ENCODE assay signal across 8 mouse cellular contexts in the genomic region with DNA sequence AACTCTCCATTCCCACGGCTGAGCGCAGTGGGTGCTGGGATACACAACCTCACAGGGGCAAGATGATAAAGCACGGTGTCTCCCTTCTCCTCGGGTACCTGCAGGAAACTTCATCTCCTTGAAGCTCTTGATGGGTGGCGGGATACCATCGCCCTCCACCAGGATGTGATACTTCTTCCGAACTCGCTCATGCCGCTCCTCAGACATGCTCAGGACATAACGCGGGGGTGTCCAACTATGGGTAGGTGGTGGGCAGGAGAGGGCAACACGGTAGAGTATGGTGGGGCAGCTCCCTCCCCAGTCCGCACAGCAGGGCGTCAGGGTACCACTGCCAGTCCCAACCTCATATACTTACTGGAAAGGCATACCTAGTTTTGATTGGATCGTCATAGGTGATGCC. TPM values are rescaled to one million over a fixed set of nuclear protein-coding genes. Genes with fewer than 3 reads are reported as not detected.
DNase-seq lines count a peak whose midpoint lies in the region; ATAC-seq and TF ChIP-seq lines count a peak whose summit lies in the region.

No protein-coding gene starts in this region.

- DNase-seq in gastrocnemius, adult 2 months = no peak
- DNase-seq in gastrocnemius, postnatal 25 days = no peak
- no peak for DNase-seq in forebrain, embryonic 14.5 days (ENCODE audit: low spot score)
- no peak for DNase-seq in retina, embryonic 14.5 days (ENCODE audit: low spot score)
- no peak for DNase-seq in frontal cortex, postnatal 10 days (ENCODE audit: low spot score in 2 of 2)

- TF ChIP-seq CTCF in gastrocnemius, adult 2 months (IDR thresholded peaks at IDR 0.05) = no peak
- TF ChIP-seq CTCF in C2C12 (IDR thresholded peaks at IDR 0.05; ENCODE audit: control insufficient read depth, insufficient read depth, insufficient read length) = no peak

- H3K36me3 ChIP-seq in C2C12 (ENCODE audit: control insufficient read depth, insufficient read depth) = peaks cover 68% of the 10 kb centered on the region
- H3K36me3 ChIP-seq in forebrain, embryonic 14.5 days (ENCODE audit: control insufficient read depth, insufficient read depth, low read length) = peaks cover 78% of the 10 kb centered on the region
- peaks cover 65% of the 10 kb centered on the region for H3K36me3 ChIP-seq in liver, embryonic 15.5 days (replicated peaks)

- intact Hi-C loops in gastrocnemius, adult 2 months (cut with DNase I) = loop anchor here (5.0 kb wide), 1 partner anchor 37 kb away; a partner anchor contains a TSS

- H3ac ChIP-seq in C2C12 (ENCODE audit: control insufficient read depth, insufficient read length, low read depth) = peak overlapping the region; percentile 93

- H3K9me3 ChIP-seq in forebrain, embryonic 14.5 days (replicated peaks; ENCODE audit: control insufficient read depth, low read length) = no peaks in the 10 kb centered on the region
- no peaks in the 10 kb centered on the region for H3K9me3 ChIP-seq in liver, embryonic 15.5 days (replicated peaks)

- peak overlapping the region; percentile 87 for H3K4me2 ChIP-seq in forebrain, embryonic 14.5 days (ENCODE audit: low read length)
- H3K4me2 ChIP-seq in liver, embryonic 15.5 days = peak overlapping the region; percentile 94

- H3K79me3 ChIP-seq in C2C12 (ENCODE audit: low read depth) = peaks cover 11% of the 10 kb centered on the region

- peaks cover 7% of the 10 kb centered on the region; the same call in 1 of the 2 replicates for H3K4me1 ChIP-seq in forebrain, embryonic 14.5 days (ENCODE audit: control insufficient read depth, insufficient read depth, low read length)
- peaks cover 32% of the 10 kb centered on the region for H3K4me1 ChIP-seq in liver, embryonic 15.5 days (replicated peaks)

- no peaks in the 10 kb centered on the region for H3K27me3 ChIP-seq in C2C12 (ENCODE audit: control insufficient read depth, insufficient read depth, insufficient read length)
- no peaks in the 10 kb centered on the region for H3K27me3 ChIP-seq in forebrain, embryonic 14.5 days (replicated peaks; ENCODE audit: control insufficient read depth, insufficient read depth, low read length)
- no peaks in the 10 kb centered on the region for H3K27me3 ChIP-seq in liver, embryonic 15.5 days

- no peak for ATAC-seq in forebrain, embryonic 14.5 days
- ATAC-seq in liver, embryonic 15.5 days (ENCODE audit: insufficient read depth) = no peak
- ATAC-seq in monocyte, adult 5-6 weeks (replicated peaks; ENCODE audit: insufficient number of reproducible peaks, low FRiP score, low TSS enrichment, poor library complexity, severe bottlenecking) = no peak

- H3K4me3 ChIP-seq in gastrocnemius, adult 2 months = peak overlapping the region; percentile 95
- peak overlapping the region; percentile 80 for H3K4me3 ChIP-seq in C2C12 (ENCODE audit: insufficient read depth, poor library complexity, severe bottlenecking)
- H3K4me3 ChIP-seq in forebrain, embryonic 14.5 days (ENCODE audit: low read depth, low read length) = peak overlapping the region; percentile 77
- H3K4me3 ChIP-seq in liver, embryonic 15.5 days (replicated peaks) = peak overlapping the region; percentile 93

- 95% methylated on average over 15 of the region's 15 CpGs for WGBS in forebrain, embryonic 14.5 days
- WGBS in liver, embryonic 15.5 days (ENCODE audit: insufficient replicate concordance) = 86% methylated on average over 15 of the region's 15 CpGs

- no peak overlapping the region for H3K27ac ChIP-seq in gastrocnemius, adult 2 months
- H3K27ac ChIP-seq in forebrain, embryonic 14.5 days (ENCODE audit: low read depth, low read length) = no peak overlapping the region
- no peak overlapping the region for H3K27ac ChIP-seq in liver, embryonic 15.5 days (replicated peaks)

- H3K9ac ChIP-seq in forebrain, embryonic 14.5 days (ENCODE audit: low read length) = no peak overlapping the region
- no peak overlapping the region; the same call in 1 of the 2 replicates for H3K9ac ChIP-seq in liver, embryonic 15.5 days

- peaks cover 17% of the 10 kb centered on the region for H3K79me2 ChIP-seq in C2C12 (ENCODE audit: control insufficient read depth, insufficient read depth)

TF ChIP-seq in C2C12, 6 proteins besides CTCF, POLR2A, EP300 and RAD21:
- no peak for TF ChIP-seq MYOD1 (IDR thresholded peaks at IDR 0.05; ENCODE audit: control insufficient read depth, insufficient read length, low read depth)
- no peak for TF ChIP-seq MAX (IDR thresholded peaks at IDR 0.05)
- TF ChIP-seq USF1 (IDR thresholded peaks at IDR 0.05; ENCODE audit: low read depth) = no peak
- TF ChIP-seq MYOG (IDR thresholded peaks at IDR 0.05; ENCODE audit: control insufficient read depth, extremely low read depth, insufficient read length) = no peak
- TF ChIP-seq CEBPB (IDR thresholded peaks at IDR 0.05; ENCODE audit: low read depth) = no peak
TF ChIP-seq in C2C12: peak in this region for 0.

RNA-seq across cellular contexts. Expression of a gene that starts 1.3 kb away (rescaled TPM):
- total RNA-seq in gastrocnemius, adult 2 months (2021) = 10 to 100 TPM; 10.6 to 11.5 TPM
- total RNA-seq in gastrocnemius, postnatal 25 days (2021) = 1 to 10 TPM; 8.1 to 9.0 TPM
- 65.4 TPM for polyA plus RNA-seq in C2C12 (2012; fragmentation: generic; extraction: Trizol)
- polyA plus RNA-seq in forebrain, embryonic 14.5 days (2014; fragmentation: Nextera tagmentation; extraction: Ambion mirVana) = 72.0 and 75.7 TPM in 2 replicates
- 23.6 and 24.3 TPM in 2 replicates for polyA plus RNA-seq in liver, embryonic 15.5 days (2015; fragmentation: Nextera tagmentation; extraction: Ambion mirVana)
- total RNA-seq in monocyte, adult 5-6 weeks (2017) = 67.7 to 76.2 TPM (median 71.8 TPM) in 3 replicates

RNA-seq across cellular contexts. Expression of a gene that starts 6.1 kb away (rescaled TPM):
- 1 to 10 TPM in 1 of 2 experiments, under 1 TPM in 1; 0.77 to 1.5 TPM for total RNA-seq in gastrocnemius, adult 2 months (2021)
- 1 to 10 TPM in 1 of 2 experiments, under 1 TPM in 1; 1.00 to 1.0 TPM for total RNA-seq in gastrocnemius, postnatal 25 days (2021)
- 0.83 TPM for polyA plus RNA-seq in C2C12 (2012; fragmentation: generic; extraction: Trizol)
- polyA plus RNA-seq in forebrain, embryonic 14.5 days (2014; fragmentation: Nextera tagmentation; extraction: Ambion mirVana) = 1.4 and 2.9 TPM in 2 replicates
- polyA plus RNA-seq in liver, embryonic 15.5 days (2015; fragmentation: Nextera tagmentation; extraction: Ambion mirVana) = 9.6 and 11.0 TPM in 2 replicates
- total RNA-seq in monocyte, adult 5-6 weeks (2017) = 86.5 to 105 TPM (median 104 TPM) in 3 replicates

RNA-seq across cellular contexts. Expression of a gene that starts 21.7 kb away (rescaled TPM):
- total RNA-seq in gastrocnemius, adult 2 months (2021) = 100 to 1,000 TPM; 424 to 537 TPM
- total RNA-seq in gastrocnemius, postnatal 25 days (2021) = 100 to 1,000 TPM; 544 to 627 TPM
- polyA plus RNA-seq in C2C12 (2012; fragmentation: generic; extraction: Trizol) = 344 TPM
- 124 and 127 TPM in 2 replicates for polyA plus RNA-seq in forebrain, embryonic 14.5 days (2014; fragmentation: Nextera tagmentation; extraction: Ambion mirVana)
- polyA plus RNA-seq in liver, embryonic 15.5 days (2015; fragmentation: Nextera tagmentation; extraction: Ambion mirVana) = 25.2 and 29.5 TPM in 2 replicates
- 4.7 to 13.5 TPM (median 10.5 TPM) in 3 replicates for total RNA-seq in monocyte, adult 5-6 weeks (2017)

RNA-seq across cellular contexts. Expression of a gene that starts 35.7 kb away (rescaled TPM):
- total RNA-seq in gastrocnemius, adult 2 months (2021) = 10 to 100 TPM; 14.4 to 16.6 TPM
- 10 to 100 TPM; 11.4 to 11.7 TPM for total RNA-seq in gastrocnemius, postnatal 25 days (2021)
- polyA plus RNA-seq in C2C12 (2012; fragmentation: generic; extraction: Trizol) = 15.9 TPM
- 34.3 and 42.5 TPM in 2 replicates for polyA plus RNA-seq in forebrain, embryonic 14.5 days (2014; fragmentation: Nextera tagmentation; extraction: Ambion mirVana)
- polyA plus RNA-seq in liver, embryonic 15.5 days (2015; fragmentation: Nextera tagmentation; extraction: Ambion mirVana) = 7.5 and 11.0 TPM in 2 replicates
- 37.8 to 73.6 TPM (median 40.6 TPM) in 3 replicates for total RNA-seq in monocyte, adult 5-6 weeks (2017)

RNA-seq across cellular contexts. Expression of a gene that starts 38.3 kb away (rescaled TPM):
- 10 to 100 TPM; 53.3 to 77.0 TPM for total RNA-seq in gastrocnemius, adult 2 months (2021)
- 10 to 100 TPM; 70.8 to 73.1 TPM for total RNA-seq in gastrocnemius, postnatal 25 days (2021)
- polyA plus RNA-seq in C2C12 (2012; fragmentation: generic; extraction: Trizol) = 191 TPM
- 66.6 and 70.4 TPM in 2 replicates for polyA plus RNA-seq in forebrain, embryonic 14.5 days (2014; fragmentation: Nextera tagmentation; extraction: Ambion mirVana)
- 55.2 and 63.2 TPM in 2 replicates for polyA plus RNA-seq in liver, embryonic 15.5 days (2015; fragmentation: Nextera tagmentation; extraction: Ambion mirVana)
- total RNA-seq in monocyte, adult 5-6 weeks (2017) = 150 to 192 TPM (median 183 TPM) in 3 replicates

Comparison
In these comparisons a context has a peak if more than half of its experiments do, and no peak if none do; other contexts are left out.
1. RNA of a gene that starts 6.1 kb away (total RNA-seq): 86.5 to 105 TPM in monocyte, adult 5-6 weeks; 0.77 to 1.5 TPM in gastrocnemius, adult 2 months and 1.00 to 1.0 TPM in gastrocnemius, postnatal 25 days; every median in the first group is over 10 times any median in the second.
2. RNA of a gene that starts 21.7 kb away (total RNA-seq): 544 to 627 TPM in gastrocnemius, postnatal 25 days and 424 to 537 TPM in gastrocnemius, adult 2 months; 4.7 to 13.5 TPM in monocyte, adult 5-6 weeks; every median in the first group is over 10 times any median in the second.
3. Peak in every context shown above with its lines, with median percentiles within 50 percentile points of each other: H3K4me3 ChIP-seq.